In the genomic region with DNA sequence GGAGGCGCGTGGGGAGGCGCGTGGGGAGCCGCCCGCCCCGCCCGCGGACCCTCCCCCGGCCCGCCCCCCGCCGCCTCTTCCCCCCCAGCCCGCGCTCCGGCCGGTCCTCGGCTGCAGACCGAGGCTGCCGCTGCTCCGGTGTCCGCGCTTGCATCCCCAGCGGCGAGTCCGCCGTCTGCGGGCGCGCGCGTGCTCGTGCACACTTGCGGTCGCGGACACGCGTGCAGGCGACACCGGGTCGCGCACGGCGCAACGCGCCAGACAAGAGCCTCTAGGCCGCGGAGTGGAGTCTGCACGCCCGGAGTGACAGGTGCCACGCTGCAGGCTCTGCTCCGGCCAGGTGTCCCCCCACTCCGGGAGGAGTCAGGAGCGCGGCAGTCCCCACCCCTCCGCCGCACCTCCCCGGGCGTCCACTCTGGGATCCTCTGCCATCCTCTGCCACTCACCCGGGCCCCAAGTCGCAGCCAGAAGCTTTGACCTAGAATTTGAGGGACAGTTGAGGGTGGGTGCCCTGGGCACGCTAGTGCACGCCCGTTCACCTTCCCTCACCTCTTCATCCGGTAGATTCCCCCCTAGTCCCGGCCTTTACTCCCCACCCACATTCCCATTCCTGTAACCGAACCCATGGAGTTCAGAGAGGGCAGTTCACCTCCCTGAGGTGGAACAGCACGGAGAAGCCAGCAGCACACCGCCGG, we compare ENCODE assay signal across 1 mouse cellular context.
TF ChIP-seq lines count a peak whose summit lies in the region.

No protein-coding gene starts in this region.

TF ChIP-seq in myocyte, 11 proteins besides CTCF, POLR2A, EP300 and RAD21:
- TF ChIP-seq E2F4 (IDR thresholded peaks at IDR 0.05; ENCODE audit: insufficient read depth) (no peak), TCF3 (IDR thresholded peaks at IDR 0.05; ENCODE audit: insufficient read length, low read depth) (peak; percentile 22), MYOD1 (IDR thresholded peaks at IDR 0.05; ENCODE audit: control insufficient read depth in 1 of 3, insufficient read length in 2 of 3, low read depth in 2 of 3) (peak in 2 of 3 experiments; percentile 62 to 67), USF1 (IDR thresholded peaks at IDR 0.05; ENCODE audit: low read depth) (no peak), POLR2AphosphoS2 (IDR thresholded peaks at IDR 0.05; ENCODE audit: insufficient read length, low read depth) (peak; percentile 69), TCF12 (IDR thresholded peaks at IDR 0.05; ENCODE audit: insufficient read depth, poor library complexity, severe bottlenecking) (no peak), MYOG (IDR thresholded peaks at IDR 0.05; ENCODE audit: control insufficient read depth in 1 of 3, insufficient read depth in 1 of 3, insufficient read length in 2 of 3, low read depth in 2 of 3) (peak in 2 of 3 experiments; percentile 26 to 71)
TF ChIP-seq in myocyte: peak in this region for 4.
